Mouse (Mus musculus) stomach, postnatal 0 days (tissue): ENCODE results near the gene Ltb.

Source experiments
- CTCF ChIP-seq: IDR thresholded peaks from 2 replicates; pipeline ENCODE4 v1.5.1; 2016; ENCODE audit warnings: antibody characterized with exemption, low read depth, mild to moderate bottlenecking, moderate library complexity
- EP300 ChIP-seq: optimal IDR thresholded peaks from 2 replicates; pipeline ENCODE3; 2016; ENCODE audit warnings: antibody characterized with exemption

DNA sequence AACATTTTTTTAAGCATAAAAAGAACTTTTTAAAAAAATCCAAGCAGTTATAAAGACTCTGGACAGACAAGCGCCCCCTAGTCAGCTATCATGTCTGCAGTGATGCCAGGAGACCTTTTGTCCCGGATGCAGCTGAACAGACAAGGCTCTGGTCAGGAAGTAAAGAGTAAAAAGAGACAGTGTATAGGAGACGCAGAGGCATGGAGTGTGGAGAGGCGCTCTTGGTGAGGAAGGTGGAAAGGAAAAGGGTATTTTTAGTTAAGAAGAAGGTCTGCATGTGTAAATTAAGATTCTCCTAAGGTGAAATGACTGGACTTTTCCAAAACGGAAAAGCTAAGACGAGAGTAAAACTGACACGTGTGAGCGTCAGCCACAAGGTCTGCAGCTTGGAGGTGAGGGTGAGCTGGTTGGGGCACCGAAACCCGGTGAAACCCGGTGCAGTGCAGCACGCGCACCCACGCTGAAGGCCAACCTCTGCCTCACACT is 32.4 kb downstream of the Ltb start:
- no peak for TF ChIP-seq CTCF
- no peak for TF ChIP-seq EP300
